Mouse (Mus musculus): ENCODE data around the gene Gm17018.

DNA sequence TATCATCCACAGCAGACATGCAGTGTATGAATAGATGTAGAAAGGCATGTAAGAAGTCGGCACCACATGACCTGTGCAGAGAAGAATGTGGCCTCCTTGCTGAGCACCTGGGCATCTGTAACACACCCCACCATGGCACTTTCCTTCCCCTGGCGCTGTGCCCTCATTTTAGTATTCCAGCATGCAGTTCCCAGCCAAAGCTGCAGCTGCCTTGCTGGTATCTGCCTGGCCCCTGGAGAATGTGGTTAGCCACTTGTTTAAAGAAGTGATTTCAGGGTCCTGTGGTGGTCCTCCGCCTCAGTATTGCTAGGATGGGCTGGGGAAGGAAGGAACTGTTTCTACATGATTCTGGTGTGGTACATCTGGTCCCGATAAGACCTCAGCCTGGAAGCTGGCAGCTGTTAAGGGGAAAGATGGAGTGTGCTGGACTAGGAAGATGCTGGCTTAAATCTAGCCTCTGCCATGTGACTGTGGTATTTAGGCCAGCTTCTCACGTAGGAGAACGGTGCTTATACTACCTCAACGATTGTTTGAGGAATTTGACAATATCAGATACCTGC, 14.0 kb downstream of the Gm17018 start:
- TF ChIP-seq CTCF (IDR thresholded peaks at IDR 0.05; ENCODE audit: control insufficient read depth, insufficient read depth, insufficient replicate concordance, low read depth, low read length) (no peak), POLR2A (IDR thresholded peaks at IDR 0.05; ENCODE audit: control insufficient read depth, low read depth, low read length) (no peak)

All from testis, adult 2 months (tissue).